Mouse (Mus musculus) megakaryocyte, adult 5-6 weeks (primary cell): Measurements from ENCODE around the gene Prrt2. TPM values are rescaled to one million over a fixed set of nuclear protein-coding genes. Genes with fewer than 3 reads are reported as not detected.

Experiments used
- ATAC-seq: 2 replicates; pipeline ENCODE4 v1.8.0; 2016; ENCODE audit warnings: mild to moderate bottlenecking, inconsistent platforms; ENCODE audit not compliant: poor library complexity, severe bottlenecking
- total RNA-seq, 2 experiments: library from RNA; stranded (forward) in 1 of 2; stranded (reverse) in 1 of 2; fragments of 153-499, 151-499 nt in 1 of 2; fragments of 221-1000, 200-1000 nt in 1 of 2; gene quantifications; 2 replicates each; pipeline versions ENCODE4 v1.2.3 to v1.2.4; 2015 to 2017

The Prrt2 gene
- total RNA-seq, 2 experiments from 2014 or later, result 0.20 to 2.4 TPM

DNA sequence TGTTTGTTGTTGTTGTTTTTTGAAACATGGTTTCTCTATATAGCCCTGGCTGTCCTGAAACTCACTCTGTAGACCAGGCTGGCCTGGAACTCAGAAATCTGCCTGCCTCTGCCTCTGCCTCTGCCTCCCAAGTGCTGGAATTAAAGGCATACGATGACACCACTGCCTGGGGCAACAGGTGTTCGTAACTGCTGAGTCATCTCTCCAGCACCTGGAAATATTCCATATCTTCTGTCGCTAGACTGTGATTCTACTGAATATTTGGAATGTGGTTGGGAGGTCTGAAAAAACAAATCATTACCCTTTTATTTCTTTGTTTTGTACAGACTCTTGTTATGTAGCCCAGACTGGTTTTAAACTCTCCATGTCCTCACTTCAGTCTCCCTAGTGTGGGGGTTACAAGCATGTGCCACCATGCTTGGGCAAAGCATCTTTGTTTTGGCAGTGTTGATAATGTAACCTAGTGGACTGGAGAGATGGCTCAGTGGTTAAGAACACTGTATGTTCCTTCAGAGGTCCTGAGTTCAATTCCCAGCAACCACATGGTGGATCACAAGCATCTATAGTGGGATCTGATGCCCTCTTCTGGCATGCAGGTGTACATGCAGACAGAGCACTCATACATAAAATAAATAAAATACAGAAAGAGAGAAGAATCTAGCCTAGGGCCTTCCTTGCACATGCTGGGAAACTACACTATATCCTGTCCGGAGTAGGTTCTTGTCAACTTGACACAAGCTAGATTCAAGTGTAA is 16.7 kb downstream of the Prrt2 start:
- no peak for ATAC-seq

DNA sequence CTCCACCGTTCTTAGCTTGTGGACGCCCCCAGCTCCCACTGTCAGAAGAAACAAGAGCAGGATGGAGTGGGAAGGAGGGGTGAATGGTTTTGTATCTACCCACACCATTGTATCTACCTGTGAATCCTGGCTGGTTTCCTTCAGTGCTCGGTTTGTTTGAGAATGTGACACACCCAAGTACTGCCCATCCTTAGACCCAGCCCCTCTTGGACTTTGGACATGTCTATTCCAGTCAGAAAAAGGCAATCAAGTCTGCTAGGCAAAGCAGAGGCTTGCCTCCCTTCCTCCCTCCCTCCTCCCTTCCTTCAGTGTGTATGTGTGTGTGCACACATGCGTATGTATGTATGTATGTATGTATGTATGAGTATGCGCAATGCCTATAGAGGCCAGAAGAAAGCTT is 17.4 kb downstream of the Prrt2 start:
- no peak for ATAC-seq

DNA sequence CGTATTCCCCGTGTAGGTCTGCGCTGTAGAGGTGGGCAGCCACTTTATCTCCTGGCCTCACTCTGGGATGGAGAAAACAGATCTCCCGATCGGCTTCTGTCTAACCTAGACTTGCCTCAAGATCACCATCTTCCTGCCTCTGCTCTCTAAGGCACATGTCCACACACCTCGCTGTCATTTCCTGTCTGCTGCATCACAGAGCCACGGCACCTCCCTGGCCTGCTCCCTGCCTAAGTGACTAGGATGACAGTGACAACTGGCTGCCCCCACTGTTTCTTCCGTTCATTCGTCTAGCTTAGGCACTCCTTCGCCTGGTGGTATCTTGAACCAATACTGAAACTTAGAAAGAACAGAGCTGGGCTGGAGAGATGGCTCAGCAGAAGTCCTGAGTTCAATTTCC is 21.4 kb downstream of the Prrt2 start:
- no peak for ATAC-seq

DNA sequence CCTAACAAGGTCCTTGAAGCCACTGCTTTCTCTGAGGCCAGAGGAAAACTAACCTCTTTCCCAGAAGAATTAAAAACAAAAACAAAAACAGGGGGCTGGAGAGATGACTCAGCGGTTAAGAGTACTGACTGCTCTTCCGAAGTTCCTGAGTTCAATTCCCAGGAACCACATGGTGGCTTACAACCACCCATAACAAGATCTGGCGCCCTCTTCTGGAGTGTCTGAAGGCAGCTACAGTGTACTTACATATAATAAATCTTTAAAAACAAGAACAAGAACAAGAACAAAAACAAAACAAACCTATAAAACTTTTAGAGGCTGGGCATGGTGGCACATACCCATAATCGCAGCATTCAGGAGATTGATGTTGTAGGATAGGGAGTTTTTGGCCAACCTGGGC is 24.6 kb downstream of the Prrt2 start:
- no peak for ATAC-seq

DNA sequence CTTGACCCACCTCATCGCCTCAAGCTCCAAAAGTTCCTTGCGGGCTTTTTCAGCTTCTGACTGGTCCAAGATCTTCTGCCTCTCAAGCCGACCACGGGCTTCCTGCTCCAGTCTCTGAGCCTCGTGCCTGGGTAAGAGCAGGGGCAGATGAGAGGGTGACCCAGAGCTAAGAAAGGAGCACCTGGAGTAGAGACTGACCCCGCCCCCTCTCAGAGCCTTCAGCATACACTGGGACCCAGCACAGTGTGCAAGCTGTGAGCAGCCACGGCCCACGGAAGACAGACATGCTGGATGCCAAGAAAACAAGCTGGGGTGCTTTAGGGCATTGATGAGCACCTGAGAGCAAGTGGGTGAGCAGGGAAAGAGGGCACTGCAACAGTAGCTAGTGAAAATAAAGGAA is 32.2 kb downstream of the Prrt2 start:
- ATAC-seq, result no peak

DNA sequence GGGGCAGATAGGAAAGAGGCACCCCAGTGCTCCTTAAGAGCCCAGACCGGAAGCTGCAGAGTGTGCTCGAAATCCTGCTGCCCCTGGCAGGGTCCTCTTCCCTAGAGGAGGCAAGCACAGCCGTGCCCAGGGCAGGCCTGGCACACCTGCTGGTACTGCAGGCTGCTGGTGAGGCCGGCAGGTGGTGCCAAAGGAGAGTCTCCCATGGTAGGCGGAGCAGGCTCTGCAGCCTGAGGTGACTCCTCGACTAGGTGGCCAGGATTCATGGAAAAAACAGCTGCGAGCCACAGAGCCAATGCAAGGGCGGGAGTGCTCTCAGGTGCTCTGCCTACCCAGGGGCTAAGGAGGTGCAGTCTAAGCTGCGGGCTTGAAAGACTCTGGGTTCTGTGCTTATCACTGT is 34.7 kb downstream of the Prrt2 start:
- peak; percentile 52; the same call in 1 of the 2 replicates for ATAC-seq

DNA sequence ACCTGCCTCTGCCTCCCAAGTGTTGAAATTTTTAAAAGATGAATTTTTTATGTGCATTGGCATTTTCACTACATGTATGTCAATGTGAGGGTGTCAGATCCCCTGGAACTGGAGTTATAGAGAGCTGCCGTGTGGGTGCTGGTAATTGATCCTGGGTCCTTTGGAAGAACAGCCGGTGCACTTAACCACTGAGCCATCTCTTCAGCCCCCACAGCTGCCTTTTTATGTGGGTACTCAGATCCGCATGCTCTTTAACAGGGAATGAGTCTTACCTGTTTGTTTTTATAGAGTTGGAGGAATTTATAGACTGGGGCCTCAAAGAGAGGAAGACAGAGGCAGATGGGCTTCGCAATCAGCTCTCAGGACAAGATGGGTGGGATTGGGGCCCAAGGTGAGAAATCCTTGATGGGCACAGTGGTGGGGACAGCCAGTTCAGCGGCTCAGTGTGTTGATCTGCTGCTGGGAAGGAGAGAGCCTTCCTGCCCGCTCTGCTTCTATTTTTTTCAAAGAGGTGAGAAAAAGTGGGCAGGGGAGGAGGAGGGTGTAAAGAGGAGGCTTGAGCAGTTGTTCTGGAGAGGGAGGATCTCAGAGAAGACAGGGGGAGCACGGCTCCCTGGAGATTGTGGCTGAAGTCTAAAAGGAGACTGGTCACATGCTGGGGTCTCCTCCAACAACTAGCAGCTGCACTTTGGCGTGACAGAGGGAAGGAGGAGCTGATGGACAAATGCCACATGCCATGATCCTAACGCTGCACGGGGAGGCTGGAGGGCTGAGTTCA is 36.2 kb downstream of the Prrt2 start:
- no peak for ATAC-seq

DNA sequence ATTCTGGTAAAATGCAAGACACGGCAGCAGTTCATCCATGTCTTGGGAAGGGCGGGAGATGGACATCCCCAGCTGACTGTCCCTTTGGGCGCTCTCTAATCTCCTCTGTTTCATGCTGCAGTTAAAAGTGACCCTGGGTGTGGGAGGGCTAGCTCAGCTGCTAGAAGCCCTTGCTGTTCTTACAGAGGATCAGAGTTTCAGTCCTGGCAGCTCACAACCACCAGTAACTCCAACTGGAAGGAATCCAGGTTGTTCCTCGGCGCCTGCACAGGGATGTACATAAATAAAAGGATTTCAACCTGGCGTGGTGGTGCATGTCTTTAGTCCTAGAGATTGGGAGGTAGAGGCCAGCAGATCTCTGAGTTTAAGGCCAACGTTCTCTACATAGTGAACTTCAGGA is 37.9 kb downstream of the Prrt2 start:
- no peak for ATAC-seq

DNA sequence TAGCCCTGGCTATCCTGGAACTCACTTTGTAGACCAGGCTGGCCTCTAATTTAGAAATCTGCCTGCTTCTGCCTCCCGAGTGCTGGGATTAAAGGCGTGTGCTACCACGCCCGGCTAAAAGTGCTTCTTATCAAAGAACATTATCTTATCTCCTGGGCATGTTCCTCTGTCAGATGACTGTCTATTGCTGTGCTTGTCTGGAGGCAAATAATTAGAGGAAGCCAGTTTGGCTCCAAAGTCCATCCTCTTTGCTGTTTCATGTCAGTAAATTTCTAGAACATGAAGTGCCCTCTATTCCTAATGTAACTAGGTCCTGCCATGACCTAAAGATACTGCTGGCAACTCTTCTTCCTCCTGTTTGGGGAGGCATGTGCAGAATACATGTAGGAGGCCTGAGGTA is 39.0 kb downstream of the Prrt2 start:
- no peak for ATAC-seq

DNA sequence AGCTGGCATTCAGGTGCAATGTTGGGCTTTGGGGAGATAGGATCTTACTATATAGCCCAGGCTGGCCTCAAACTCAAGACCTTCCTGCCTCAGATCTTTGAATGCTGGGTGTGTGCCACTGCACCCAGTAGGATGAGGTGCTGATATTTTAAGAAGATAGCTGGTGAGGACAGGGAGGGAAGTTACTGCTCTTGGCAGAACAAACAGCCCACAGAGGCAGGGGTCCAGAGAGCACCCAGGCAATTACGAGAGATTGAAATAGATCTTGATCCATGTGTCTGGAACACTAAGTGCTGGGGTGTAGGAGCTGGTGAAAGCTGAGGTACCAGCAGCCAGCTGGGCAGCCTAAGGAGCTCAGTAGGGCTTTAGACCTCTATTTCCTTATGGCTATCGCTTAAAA is 39.4 kb downstream of the Prrt2 start:
- ATAC-seq, result no peak

DNA sequence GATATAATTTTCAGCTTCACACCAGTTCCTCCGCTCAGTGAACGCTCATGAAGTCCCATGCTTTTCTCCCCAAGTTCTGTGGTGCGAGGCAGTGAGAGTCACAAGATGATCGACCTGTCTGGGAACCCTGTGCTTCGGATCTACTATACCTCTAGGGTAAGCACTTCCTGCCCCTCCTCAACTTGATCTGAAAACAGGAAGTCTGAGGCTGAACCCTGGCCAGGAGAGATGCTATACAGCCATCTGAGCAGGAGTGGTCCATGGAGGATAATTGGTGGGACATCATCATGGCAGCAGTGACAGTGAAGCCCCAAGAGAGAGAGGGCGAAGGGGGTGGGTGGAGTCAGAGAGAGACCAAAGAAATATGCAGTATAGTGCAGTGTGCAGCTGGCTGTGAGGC is 42.2 kb downstream of the Prrt2 start:
- ATAC-seq, result no peak

DNA sequence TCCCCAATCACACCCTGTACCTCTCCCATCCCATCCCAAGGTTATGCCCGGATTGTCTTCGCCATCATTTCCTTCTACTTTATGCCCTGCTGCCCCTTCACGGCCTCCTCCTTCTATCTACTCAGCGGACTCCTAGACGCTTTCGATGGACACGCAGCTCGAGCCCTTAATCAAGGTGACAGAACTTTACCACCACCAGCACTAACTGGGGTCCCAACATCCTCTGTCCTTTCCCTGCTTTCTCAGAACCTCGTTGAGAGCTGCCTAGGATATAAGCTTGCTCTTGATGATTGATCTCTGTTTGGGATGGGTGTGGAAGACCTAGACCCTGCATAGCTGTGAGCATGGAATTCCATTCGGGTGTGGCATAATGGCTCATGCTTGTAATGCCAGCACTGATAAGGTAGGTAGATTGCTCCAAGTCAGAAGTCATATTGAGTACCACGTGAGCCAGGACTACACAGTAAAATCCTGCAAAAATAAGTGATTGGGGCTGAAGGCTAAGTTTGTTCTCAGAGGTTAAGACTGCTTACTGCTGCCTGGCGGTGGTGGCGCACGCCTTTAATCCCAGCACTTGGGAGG is 44.0 kb downstream of the Prrt2 start:
- ATAC-seq, result no peak

DNA sequence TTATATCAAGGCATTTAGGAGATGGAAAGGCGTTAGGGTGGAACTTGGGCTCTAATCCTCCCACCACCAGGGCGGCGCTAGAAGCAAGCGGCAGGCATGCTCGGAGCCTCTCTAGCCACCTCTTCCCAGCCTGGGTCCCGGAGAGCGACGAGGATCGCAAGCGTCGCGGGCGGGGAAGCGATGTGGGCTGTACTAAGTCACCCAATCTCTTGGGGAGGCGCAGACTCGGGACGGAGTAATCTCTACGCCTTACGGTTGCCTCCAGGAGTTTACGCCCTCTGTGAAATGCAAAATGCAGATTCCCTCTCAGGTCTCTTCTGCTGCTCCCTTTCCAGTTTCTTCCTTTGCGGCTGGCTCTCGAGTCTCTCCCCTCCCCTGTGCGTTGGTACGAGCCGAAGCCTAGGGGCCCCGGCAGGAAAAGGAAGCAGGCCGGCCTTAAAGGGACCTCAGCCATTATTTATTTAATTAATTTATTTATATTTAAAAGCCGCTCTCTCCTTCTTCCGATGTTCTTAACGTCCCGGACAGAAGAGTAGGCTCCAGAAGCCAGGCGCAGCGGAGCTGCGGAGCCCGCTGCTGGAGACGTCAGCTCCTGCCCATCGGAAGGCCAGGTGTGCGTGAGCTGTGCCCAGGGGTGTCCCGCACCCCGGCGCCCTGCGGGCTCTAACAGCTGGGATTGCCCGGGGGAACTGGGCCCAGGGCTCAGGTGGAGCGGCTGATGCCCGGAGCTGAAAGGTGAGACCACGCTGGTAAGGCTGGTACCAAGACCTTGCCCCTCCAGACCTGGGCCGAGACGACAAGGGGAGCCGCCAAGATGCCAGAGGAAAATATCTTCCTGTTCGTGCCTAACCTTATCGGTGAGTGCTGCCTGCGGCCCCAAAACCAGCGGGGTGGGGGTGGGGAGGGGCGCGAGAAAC is 44.8 kb downstream of the Prrt2 start, which contains the start of gene Cdiptos:
Gene Cdiptos (minus strand): TSS at position 149 of the 917 bp plus-strand sequence.
- peak; percentile 95 for ATAC-seq

DNA sequence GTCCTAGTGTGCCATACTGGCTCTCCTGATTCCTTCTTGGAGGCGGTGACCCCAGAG is 45.3 kb downstream of the Prrt2 start, which contains the start of gene Cdipt:
Gene Cdipt (plus strand): TSS at position 22 of the 57 bp plus-strand sequence.
- no peak for ATAC-seq

DNA sequence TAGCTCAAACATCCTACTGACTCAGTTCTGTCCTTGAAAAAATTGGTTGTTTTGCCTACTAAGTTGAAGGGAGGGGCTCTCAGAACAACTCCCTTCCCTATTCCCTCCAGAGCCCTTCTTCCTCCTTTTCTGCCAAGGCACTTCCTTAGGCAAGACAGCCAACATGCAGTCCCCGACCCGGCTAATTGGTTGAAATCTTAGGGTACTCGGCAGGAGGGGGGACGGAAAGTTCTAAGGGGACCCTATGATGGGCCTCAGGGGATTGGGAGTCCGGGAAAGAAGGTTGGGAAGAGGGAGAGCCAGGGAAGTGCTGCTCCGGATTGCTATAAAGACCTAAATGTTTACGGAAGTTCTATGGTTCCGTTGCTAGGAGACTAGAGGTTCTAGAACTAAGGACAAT is 45.5 kb downstream of the Prrt2 start:
- peak; percentile 53 for ATAC-seq

Other genes starting within 250 kb of the Prrt2 start
Only the 30 nearest of the 32 such genes appear.
- gene Ppp4c, start 228.7 kb downstream of the Prrt2 start, total RNA-seq (2015), result 186 and 196 TPM in 2 replicates
- gene Ppp4c, start 228.7 kb downstream of the Prrt2 start, total RNA-seq (2017), result 139 and 154 TPM in 2 replicates
- gene Fam57b, start 223.5 kb downstream of the Prrt2 start, total RNA-seq (2015), result not detected in 2 replicates
- gene Fam57b, start 223.5 kb downstream of the Prrt2 start, total RNA-seq (2017), result not detected in 2 replicates
- gene 4930451I11Rik, start 189.6 kb downstream of the Prrt2 start, total RNA-seq (2015), result not detected in 2 replicates
- not detected in 2 replicates for gene 4930451I11Rik, start 189.6 kb downstream of the Prrt2 start, total RNA-seq (2017)
- not detected in 2 replicates for gene Doc2a, start 173.8 kb downstream of the Prrt2 start, total RNA-seq (2015)
- gene Doc2a, start 173.8 kb downstream of the Prrt2 start, total RNA-seq (2017), result not detected in 2 replicates
- 14.6 and 22.0 TPM in 2 replicates for gene Hirip3, start 159.2 kb downstream of the Prrt2 start, total RNA-seq (2015)
- 147 and 164 TPM in 2 replicates for gene Hirip3, start 159.2 kb downstream of the Prrt2 start, total RNA-seq (2017)
- 42.5 and 51.5 TPM in 2 replicates for gene Ino80e, start 158.8 kb downstream of the Prrt2 start, total RNA-seq (2015)
- gene Ino80e, start 158.8 kb downstream of the Prrt2 start, total RNA-seq (2017), result 21.3 and 46.4 TPM in 2 replicates
- 14.3 and 19.0 TPM in 2 replicates for gene Taok2, start 136.5 kb downstream of the Prrt2 start, total RNA-seq (2015)
- 26.8 and 32.0 TPM in 2 replicates for gene Taok2, start 136.5 kb downstream of the Prrt2 start, total RNA-seq (2017)
- 47.9 and 50.9 TPM in 2 replicates for gene Tmem219, start 98.3 kb downstream of the Prrt2 start, total RNA-seq (2015)
- gene Tmem219, start 98.3 kb downstream of the Prrt2 start, total RNA-seq (2017), result 44.9 and 45.5 TPM in 2 replicates
- 7.3 and 12.0 TPM in 2 replicates for gene Kctd13, start 92.3 kb downstream of the Prrt2 start, total RNA-seq (2015)
- gene Kctd13, start 92.3 kb downstream of the Prrt2 start, total RNA-seq (2017), result 10.9 and 19.0 TPM in 2 replicates
- not detected in 2 replicates for gene Asphd1, start 71.6 kb downstream of the Prrt2 start, total RNA-seq (2015)
- gene Asphd1, start 71.6 kb downstream of the Prrt2 start, total RNA-seq (2017), result not detected in 2 replicates
- 2.9 TPM in 1 of 2 replicates, not detected in the other for gene Sez6l2, start 70.6 kb downstream of the Prrt2 start, total RNA-seq (2015)
- gene Sez6l2, start 70.6 kb downstream of the Prrt2 start, total RNA-seq (2017), result 0.16 and 0.33 TPM in 2 replicates
- 46.1 and 48.5 TPM in 2 replicates for gene Cdipt, start 45.3 kb downstream of the Prrt2 start, total RNA-seq (2015)
- 49.4 and 56.7 TPM in 2 replicates for gene Cdipt, start 45.3 kb downstream of the Prrt2 start, total RNA-seq (2017)
- 4.9 and 6.6 TPM in 2 replicates for gene Cdiptos, start 45.1 kb downstream of the Prrt2 start, total RNA-seq (2015)
- gene Cdiptos, start 45.1 kb downstream of the Prrt2 start, total RNA-seq (2017), result 0.73 and 3.3 TPM in 2 replicates
- gene Mvp, start 6.6 kb downstream of the Prrt2 start, total RNA-seq (2015), result 5.6 and 6.0 TPM in 2 replicates
- 48.1 and 50.6 TPM in 2 replicates for gene Mvp, start 6.6 kb downstream of the Prrt2 start, total RNA-seq (2017)
- gene Pagr1b, start 4.7 kb downstream of the Prrt2 start, total RNA-seq (2015), result 0.54 and 1.6 TPM in 2 replicates
- gene Pagr1b, start 4.7 kb downstream of the Prrt2 start, total RNA-seq (2017), result not detected in 2 replicates
- gene Pagr1a, start 3.9 kb downstream of the Prrt2 start, total RNA-seq (2015), result 40.7 and 62.5 TPM in 2 replicates
- 25.5 and 67.0 TPM in 2 replicates for gene Pagr1a, start 3.9 kb downstream of the Prrt2 start, total RNA-seq (2017)
- 15.4 TPM in 1 of 2 replicates, not detected in the other for gene Gm42742, start 114 bp downstream of the Prrt2 start, total RNA-seq (2015)
- gene Gm42742, start 114 bp downstream of the Prrt2 start, total RNA-seq (2017), result 45.4 TPM in 1 of 2 replicates, not detected in the other
- 79.8 and 80.9 TPM in 2 replicates for gene Maz, start 5.8 kb upstream of the Prrt2 start, total RNA-seq (2015)
- 44.4 and 45.1 TPM in 2 replicates for gene Maz, start 5.8 kb upstream of the Prrt2 start, total RNA-seq (2017)
- gene Kif22, start 21.3 kb upstream of the Prrt2 start, total RNA-seq (2015), result 107 and 108 TPM in 2 replicates
- 85.9 and 105 TPM in 2 replicates for gene Kif22, start 21.3 kb upstream of the Prrt2 start, total RNA-seq (2017)
- 0.96 TPM in 1 of 2 replicates, not detected in the other for gene Zg16, start 66.1 kb upstream of the Prrt2 start, total RNA-seq (2015)
- not detected in 2 replicates for gene Zg16, start 66.1 kb upstream of the Prrt2 start, total RNA-seq (2017)
- gene AI467606, start 70.1 kb upstream of the Prrt2 start, total RNA-seq (2015), result 65.9 and 71.1 TPM in 2 replicates
- 46.6 and 49.2 TPM in 2 replicates for gene AI467606, start 70.1 kb upstream of the Prrt2 start, total RNA-seq (2017)
- gene Qprt, start 101.0 kb upstream of the Prrt2 start, total RNA-seq (2015), result 2.0 and 3.3 TPM in 2 replicates
- gene Qprt, start 101.0 kb upstream of the Prrt2 start, total RNA-seq (2017), result 1.1 and 2.8 TPM in 2 replicates
- 74.6 and 82.8 TPM in 2 replicates for gene Spn, start 116.6 kb upstream of the Prrt2 start, total RNA-seq (2015)
- 241 and 246 TPM in 2 replicates for gene Spn, start 116.6 kb upstream of the Prrt2 start, total RNA-seq (2017)
- gene Cd2bp2, start 174.8 kb upstream of the Prrt2 start, total RNA-seq (2015), result 16.1 and 19.0 TPM in 2 replicates
- 51.8 and 57.5 TPM in 2 replicates for gene Cd2bp2, start 174.8 kb upstream of the Prrt2 start, total RNA-seq (2017)
- gene Tbc1d10b, start 187.3 kb upstream of the Prrt2 start, total RNA-seq (2015), result 27.0 and 27.4 TPM in 2 replicates
- gene Tbc1d10b, start 187.3 kb upstream of the Prrt2 start, total RNA-seq (2017), result 59.8 and 74.2 TPM in 2 replicates
- gene Mylpf, start 187.7 kb upstream of the Prrt2 start, total RNA-seq (2015), result 5.0 and 6.0 TPM in 2 replicates
- gene Mylpf, start 187.7 kb upstream of the Prrt2 start, total RNA-seq (2017), result 2.3 and 3.3 TPM in 2 replicates
- gene Zfp553, start 211.8 kb upstream of the Prrt2 start, total RNA-seq (2015), result 2.9 and 3.1 TPM in 2 replicates
- 5.9 and 9.7 TPM in 2 replicates for gene Zfp553, start 211.8 kb upstream of the Prrt2 start, total RNA-seq (2017)
- gene Sept1, start 211.9 kb upstream of the Prrt2 start, total RNA-seq (2015), result 36.2 and 36.8 TPM in 2 replicates
- gene Sept1, start 211.9 kb upstream of the Prrt2 start, total RNA-seq (2017), result 31.2 and 42.7 TPM in 2 replicates
- 0.96 and 1.8 TPM in 2 replicates for gene Zfp771, start 223.1 kb upstream of the Prrt2 start, total RNA-seq (2015)
- gene Zfp771, start 223.1 kb upstream of the Prrt2 start, total RNA-seq (2017), result 0.28 and 0.73 TPM in 2 replicates
- 32.1 and 45.3 TPM in 2 replicates for gene Dctpp1, start 239.5 kb upstream of the Prrt2 start, total RNA-seq (2015)
- gene Dctpp1, start 239.5 kb upstream of the Prrt2 start, total RNA-seq (2017), result 23.3 and 31.0 TPM in 2 replicates